Mouse (Mus musculus) thymus, postnatal 4 days (tissue): ENCODE data around the gene Cpt2.

Source experiments
- DNase-seq: peaks from one replicate; pipeline ENCODE4 v3.0.0; 2021

The Cpt2 gene

GRCm38 (mm10) chr4:107910020-107910419, 13.4 kb downstream of the Cpt2 start:
- DNase-seq = no peak

GRCm38 (mm10) chr4:107906561-107906960, 16.8 kb downstream of the Cpt2 start:
- DNase-seq = no peak

GRCm38 (mm10) chr4:107904252-107904651, 19.2 kb downstream of the Cpt2 start:
- DNase-seq = no peak

GRCm38 (mm10) chr4:107900206-107900605, 23.2 kb downstream of the Cpt2 start:
- no peak for DNase-seq

GRCm38 (mm10) chr4:107899211-107899927, 24.0 kb downstream of the Cpt2 start:
- DNase-seq = no peak

GRCm38 (mm10) chr4:107892663-107893062, 30.7 kb downstream of the Cpt2 start:
- no peak for DNase-seq

GRCm38 (mm10) chr4:107889731-107890432, 33.5 kb downstream of the Cpt2 start, which contains the start of gene 0610037L13Rik:
Gene 0610037L13Rik (plus strand): TSS chr4:107889813.
- peak; percentile 93 for DNase-seq

- no peak for DNase-seq
These were observed 34.1 kb downstream of the Cpt2 start for GRCm38 (mm10) chr4:107889385-107889730.

- DNase-seq = no peak
These were observed 37.0 kb downstream of the Cpt2 start for GRCm38 (mm10) chr4:107886371-107886770.

- no peak for DNase-seq
These were observed 41.8 kb downstream of the Cpt2 start for GRCm38 (mm10) chr4:107881631-107882030.

- peak; percentile 97 for DNase-seq
These were observed 44.0 kb downstream of the Cpt2 start, which contains the start of gene Magoh for GRCm38 (mm10) chr4:107879254-107880050. Gene Magoh (plus strand): TSS chr4:107879755.

GRCm38 (mm10) chr4:107864866-107865265, 58.5 kb downstream of the Cpt2 start:
- DNase-seq = no peak

GRCm38 (mm10) chr4:107858995-107859394, 64.4 kb downstream of the Cpt2 start:
- DNase-seq = no peak

- DNase-seq = no peak
These were observed 66.3 kb downstream of the Cpt2 start for GRCm38 (mm10) chr4:107856958-107857686.
